Mouse (Mus musculus) bone marrow, adult 2 months (tissue): ENCODE results near the gene Krtcap2.

Source experiments
- CTCF ChIP-seq: fragments of 200-500 bp; IDR thresholded peaks from 2 replicates; pipeline ENCODE4 v1.5.1; 2011; ENCODE audit warnings: low read length, control low read depth; ENCODE audit not compliant: control insufficient read depth, insufficient read depth
- POLR2A ChIP-seq: fragments of 200-500 bp; IDR thresholded peaks from 2 replicates; pipeline ENCODE4 v1.6.1; 2011; ENCODE audit warnings: low read depth, mild to moderate bottlenecking, control low read depth, low read length, borderline replicate concordance; ENCODE audit not compliant: control insufficient read depth

GRCm38 (mm10) chr3:89236516-89236915, 9.2 kb upstream of the Krtcap2 start:
- TF ChIP-seq POLR2A (no peak), CTCF (no peak)
